Mouse (Mus musculus) adrenal gland, adult 18-20 months (tissue): ENCODE data around the gene Fat2. TPM values are rescaled to one million over a fixed set of nuclear protein-coding genes. Genes with fewer than 3 reads are reported as not detected.

Source experiments
- total RNA-seq, 2 experiments: library from RNA; stranded (reverse); gene quantifications; 1 replicate in 1 of 2; 2 replicates in 1 of 2; pipeline ENCODE4 v1.2.3; 2021

The Fat2 gene
- total RNA-seq, 2 experiments from 2014 or later, result 0.06 to 0.13 TPM

Other genes with a start within 250 kb of the Fat2 start
- 100 to 1,000 TPM; 189 to 249 TPM for gene Gm2a, start 238.4 kb downstream of the Fat2 start, total RNA-seq
- not detected for gene Slc36a3, start 184.9 kb downstream of the Fat2 start, total RNA-seq
- 100 to 1,000 TPM in 1 of 2 experiments, 10 to 100 TPM in 1; 81.9 to 164 TPM for gene Slc36a2, start 151.5 kb downstream of the Fat2 start, total RNA-seq
- 10 to 100 TPM; 17.8 to 18.4 TPM for gene Slc36a1, start 132.2 kb downstream of the Fat2 start, total RNA-seq
- 1,000 to 10,000 TPM; 1,159 to 2,168 TPM for gene Sparc, start 86.6 kb upstream of the Fat2 start, total RNA-seq
- 100 to 1,000 TPM; 231 to 325 TPM for gene Atox1, start 124.7 kb upstream of the Fat2 start, total RNA-seq
- 10 to 100 TPM; 49.7 to 56.3 TPM for gene G3bp1, start 133.1 kb upstream of the Fat2 start, total RNA-seq